Mouse (Mus musculus): ENCODE measurements at regions not wholly inside any gene's neighbourhood (a gene's known extent, or its start where the extent isn't known, plus 50 kb on each side); places are given as distances from the start of the nearest gene placed in this dataset.
A peak's percentile ranks its signal among the peaks of the same experiment; 100 is the strongest.

- TF ChIP-seq POLR2A (IDR thresholded peaks at IDR 0.05; ENCODE audit: borderline replicate concordance, insufficient read depth, low read length) (no peak), CTCF (IDR thresholded peaks at IDR 0.05; ENCODE audit: borderline replicate concordance, insufficient read depth, low read depth, low read length) (no peak)
- Histone ChIP-seq H3K4me3 (replicated peaks; ENCODE audit: insufficient read depth, low read depth, low read length) (no peak overlapping the region), H3K27ac (ENCODE audit: insufficient read depth, low read length) (no peak overlapping the region), H3K4me1 (ENCODE audit: control insufficient read depth, insufficient read depth, low read length) (peaks cover 5% of the 10 kb centered on the region), H3K27me3 (ENCODE audit: control insufficient read depth, insufficient read depth, low read length) (no peaks in the 10 kb centered on the region; the same call in 1 of the 2 replicates)
- WGBS: 74% methylated on average over 4 of the region's 5 CpGs
- DNase-seq: no peak
Measured at GRCm38 (mm10) chr13:107668509-107668908, 375.7 kb upstream of the Smim15 start.

- DNase-seq: no peak
- WGBS: 85% methylated on average over 6 of the region's 6 CpGs
- no peaks in the 10 kb centered on the region; the same call in 1 of the 2 replicates for H3K27me3 ChIP-seq (ENCODE audit: control insufficient read depth, insufficient read depth, low read length)
- H3K4me3 ChIP-seq (replicated peaks; ENCODE audit: insufficient read depth, low read depth, low read length): no peak overlapping the region
- no peak overlapping the region for H3K27ac ChIP-seq (ENCODE audit: insufficient read depth, low read length)
- TF ChIP-seq POLR2A (IDR thresholded peaks at IDR 0.05; ENCODE audit: borderline replicate concordance, insufficient read depth, low read length): no peak
- TF ChIP-seq CTCF (IDR thresholded peaks at IDR 0.05; ENCODE audit: borderline replicate concordance, insufficient read depth, low read depth, low read length): no peak
- H3K4me1 ChIP-seq (ENCODE audit: control insufficient read depth, insufficient read depth, low read length): no peaks in the 10 kb centered on the region; the same call in 1 of the 2 replicates
Measured at GRCm38 (mm10) chr13:107665775-107666174, 378.5 kb upstream of the Smim15 start.

DNA sequence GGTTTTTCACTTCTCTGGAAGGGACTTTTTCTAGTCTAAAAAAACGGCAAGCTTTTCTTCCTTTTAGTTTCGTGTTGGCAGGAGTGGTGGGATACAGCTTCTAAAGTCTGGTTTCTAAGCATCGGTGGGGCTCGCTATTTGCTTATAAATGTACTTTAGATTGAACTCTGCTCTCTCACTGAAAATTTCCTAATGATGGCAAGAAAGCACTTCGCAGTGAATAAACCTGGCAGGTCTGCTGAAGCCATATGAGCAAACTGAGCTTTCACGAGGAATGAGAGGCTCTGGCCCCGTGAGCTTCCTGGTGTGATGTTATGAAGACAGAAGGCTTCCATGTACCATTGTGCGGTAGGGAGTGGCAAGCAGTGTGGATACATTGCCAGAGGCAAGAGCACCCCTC, 380.0 kb upstream of the Smim15 start:
- no peaks in the 10 kb centered on the region; the same call in 1 of the 2 replicates for H3K27me3 ChIP-seq (ENCODE audit: control insufficient read depth, insufficient read depth, low read length)
- 50% methylated on average over 8 of the region's 8 CpGs for WGBS

DNA sequence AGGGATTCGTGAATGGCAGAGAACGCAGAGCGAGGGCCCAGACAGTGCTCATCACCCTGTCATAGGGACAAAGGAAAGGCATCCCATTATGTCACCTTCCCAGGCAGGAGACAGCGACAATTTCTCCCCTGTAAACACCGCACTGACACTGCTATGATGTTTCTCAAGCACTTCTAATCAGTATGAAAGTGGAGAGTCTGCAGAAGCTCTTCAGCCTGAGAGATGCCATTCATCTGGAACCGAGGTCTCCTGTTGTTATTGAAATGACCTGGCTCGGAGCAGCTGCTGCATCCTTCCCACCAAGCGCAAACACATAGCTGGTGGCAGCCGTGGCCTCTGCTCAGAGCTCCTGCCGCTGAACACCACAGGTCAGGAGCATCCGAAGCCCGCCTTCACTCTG, 380.5 kb upstream of the Smim15 start:
- Histone ChIP-seq H3K4me1 (ENCODE audit: control insufficient read depth, insufficient read depth, low read length) (no peaks in the 10 kb centered on the region), H3K27me3 (ENCODE audit: control insufficient read depth, insufficient read depth, low read length) (no peaks in the 10 kb centered on the region; the same call in 1 of the 2 replicates), H3K4me3 (replicated peaks; ENCODE audit: insufficient read depth, low read depth, low read length) (no peak overlapping the region), H3K27ac (ENCODE audit: insufficient read depth, low read length) (no peak overlapping the region)
- DNase-seq: no peak
- no peak for TF ChIP-seq CTCF (IDR thresholded peaks at IDR 0.05; ENCODE audit: borderline replicate concordance, insufficient read depth, low read depth, low read length)
- TF ChIP-seq POLR2A (IDR thresholded peaks at IDR 0.05; ENCODE audit: borderline replicate concordance, insufficient read depth, low read length): no peak
- 56% methylated on average over 12 of the region's 12 CpGs for WGBS

More for the DNA sequence above, 380.0 kb upstream of the Smim15 start:
- H3K4me1 ChIP-seq (ENCODE audit: control insufficient read depth, insufficient read depth, low read length): no peaks in the 10 kb centered on the region
- no peak for DNase-seq
- H3K4me3 ChIP-seq (replicated peaks; ENCODE audit: insufficient read depth, low read depth, low read length): no peak overlapping the region
- TF ChIP-seq POLR2A (IDR thresholded peaks at IDR 0.05; ENCODE audit: borderline replicate concordance, insufficient read depth, low read length): no peak
- TF ChIP-seq CTCF (IDR thresholded peaks at IDR 0.05; ENCODE audit: borderline replicate concordance, insufficient read depth, low read depth, low read length): no peak
- H3K27ac ChIP-seq (ENCODE audit: insufficient read depth, low read length): no peak overlapping the region

DNA sequence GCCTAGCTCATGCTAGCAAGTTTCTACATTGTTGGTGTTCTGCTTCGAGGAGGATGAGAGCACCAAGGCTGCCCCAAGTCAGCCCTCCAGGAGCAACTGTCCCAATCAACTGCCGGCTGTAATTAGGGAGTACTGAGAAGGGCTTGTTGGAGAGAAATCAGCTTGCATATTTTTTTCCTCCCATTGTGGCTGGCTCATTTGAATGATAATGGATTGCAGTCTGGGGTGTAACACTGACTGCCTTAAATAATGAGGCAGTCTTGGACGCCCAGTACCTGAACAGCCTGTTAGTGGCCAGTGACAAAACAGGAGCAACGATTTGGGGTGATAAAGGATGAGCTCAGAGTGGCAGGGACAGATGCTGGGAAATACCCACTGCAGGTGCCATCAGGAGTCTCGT, 382.8 kb upstream of the Smim15 start:
- no peak overlapping the region for H3K27ac ChIP-seq (ENCODE audit: insufficient read depth, low read length)

GRCm38 (mm10) chr13:107645865-107646645, 398.2 kb upstream of the Smim15 start:
- Histone ChIP-seq H3K4me1 (ENCODE audit: control insufficient read depth, insufficient read depth, low read length) (no peaks in the 10 kb centered on the region), H3K27me3 (ENCODE audit: control insufficient read depth, insufficient read depth, low read length) (peaks cover 4% of the 10 kb centered on the region; the same call in 1 of the 2 replicates), H3K4me3 (replicated peaks; ENCODE audit: insufficient read depth, low read depth, low read length) (peak overlapping the region; percentile 10), H3K27ac (ENCODE audit: insufficient read depth, low read length) (no peak overlapping the region; the same call in 1 of the 2 replicates)
- DNase-seq: peak; percentile 24 to 39
- 11% methylated on average over 27 of the region's 27 CpGs for WGBS
- TF ChIP-seq POLR2A (IDR thresholded peaks at IDR 0.05; ENCODE audit: borderline replicate concordance, insufficient read depth, low read length) (no peak), CTCF (IDR thresholded peaks at IDR 0.05; ENCODE audit: borderline replicate concordance, insufficient read depth, low read depth, low read length) (no peak)

More for the DNA sequence above, 382.8 kb upstream of the Smim15 start:
- Histone ChIP-seq H3K4me1 (ENCODE audit: control insufficient read depth, insufficient read depth, low read length) (no peaks in the 10 kb centered on the region), H3K4me3 (replicated peaks; ENCODE audit: insufficient read depth, low read depth, low read length) (no peak overlapping the region), H3K27me3 (ENCODE audit: control insufficient read depth, insufficient read depth, low read length) (no peaks in the 10 kb centered on the region)
- no peak for DNase-seq
- 42% methylated on average over 5 of the region's 5 CpGs for WGBS
- no peak for TF ChIP-seq CTCF (IDR thresholded peaks at IDR 0.05; ENCODE audit: borderline replicate concordance, insufficient read depth, low read depth, low read length)
- TF ChIP-seq POLR2A (IDR thresholded peaks at IDR 0.05; ENCODE audit: borderline replicate concordance, insufficient read depth, low read length): no peak

- 17% methylated on average over 36 of the region's 36 CpGs for WGBS
- H3K4me1 ChIP-seq (ENCODE audit: control insufficient read depth, insufficient read depth, low read length): no peaks in the 10 kb centered on the region
- peaks cover 4% of the 10 kb centered on the region; the same call in 1 of the 2 replicates for H3K27me3 ChIP-seq (ENCODE audit: control insufficient read depth, insufficient read depth, low read length)
- no peak overlapping the region for H3K4me3 ChIP-seq (replicated peaks; ENCODE audit: insufficient read depth, low read depth, low read length)
- peak in 1 of 2 experiments; percentile 16 for DNase-seq
- TF ChIP-seq CTCF (IDR thresholded peaks at IDR 0.05; ENCODE audit: borderline replicate concordance, insufficient read depth, low read depth, low read length) (no peak), POLR2A (IDR thresholded peaks at IDR 0.05; ENCODE audit: borderline replicate concordance, insufficient read depth, low read length) (no peak)
- H3K27ac ChIP-seq (ENCODE audit: insufficient read depth, low read length): no peak overlapping the region
Measured at GRCm38 (mm10) chr13:107645121-107645864, 399.0 kb upstream of the Smim15 start.

Data from cerebellum, adult 2 months (tissue).